Mouse (Mus musculus) hindbrain, postnatal 0 days (tissue): ENCODE measurements at regions not wholly inside any gene's neighbourhood (a gene's known extent, or its start where the extent isn't known, plus 50 kb on each side); places are given as distances from the start of the nearest gene placed in this dataset.
"Not testable (repeated sequence)": the region's sequence is repeated elsewhere in the genome, so short reads cannot be mapped to it uniquely, and the experiment has no call there.

ENCODE experiments used
- ATAC-seq: fragments of 200-750 bp; cut with Nextera tagmentation; 2 replicates; pipeline ENCODE4 v1.8.0; 2017; ENCODE audit warnings: mild to moderate bottlenecking, moderate TSS enrichment, moderate library complexity
- DNase-seq: peaks from one replicate; pipeline ENCODE4 v3.0.0-alpha.2; 2015; ENCODE audit warnings: low spot score
- H3K27ac ChIP-seq: fragments of 300-500 bp; sonication (generic); 2 replicates; pipeline ENCODE4 v1.5.1; 2014; ENCODE audit warnings: mild to moderate bottlenecking
- H3K27me3 ChIP-seq: fragments of 300-500 bp; sonication (generic); 2 replicates; pipeline ENCODE4 v1.6.1; 2014; ENCODE audit warnings: low read length, mixed read lengths; ENCODE audit not compliant: insufficient read depth
- H3K36me3 ChIP-seq: fragments of 300-500 bp; sonication (generic); 2 replicates; pipeline ENCODE4 v1.6.1; 2014; ENCODE audit warnings: low read length, mixed read lengths; ENCODE audit not compliant: insufficient read depth
- H3K4me1 ChIP-seq: fragments of 300-500 bp; sonication (generic); 2 replicates; pipeline ENCODE4 v1.6.1; 2014; ENCODE audit warnings: antibody characterized with exemption, low read length, mixed read lengths; ENCODE audit not compliant: insufficient read depth
- H3K4me2 ChIP-seq: fragments of 300-500 bp; sonication (generic); 2 replicates; pipeline ENCODE4 v1.6.1; 2014; ENCODE audit warnings: low read depth, mild to moderate bottlenecking, low read length, moderate library complexity, mixed read lengths
- H3K4me3 ChIP-seq: fragments of 300-500 bp; sonication (generic); 2 replicates; pipeline ENCODE4 v1.5.1; 2014; ENCODE audit warnings: low read length
- H3K9ac ChIP-seq: fragments of 300-500 bp; sonication (generic); replicated peaks from 2 replicates; pipeline ENCODE4 v1.6.1; 2014; ENCODE audit warnings: mild to moderate bottlenecking, low read length, moderate library complexity, mixed read lengths
- H3K9me3 ChIP-seq: fragments of 300-500 bp; sonication (generic); 2 replicates; pipeline ENCODE4 v1.6.1; 2016; ENCODE audit warnings: low read length, mixed read lengths
- CTCF ChIP-seq: IDR thresholded peaks from 2 replicates; pipeline ENCODE4 v1.5.1; 2016; ENCODE audit warnings: antibody characterized with exemption, control low read depth, low read depth
- WGBS: fragments of 180-500 bp; shearing (Covaris S2); extraction: QIAGEN DNeasy Blood & Tissue Kit; methylation state at CpG from one replicate; pipeline ENCODE4 v1.1.7; 2014; 5-methylcytosine and 5-hydroxymethylcytosine counted together

DNA sequence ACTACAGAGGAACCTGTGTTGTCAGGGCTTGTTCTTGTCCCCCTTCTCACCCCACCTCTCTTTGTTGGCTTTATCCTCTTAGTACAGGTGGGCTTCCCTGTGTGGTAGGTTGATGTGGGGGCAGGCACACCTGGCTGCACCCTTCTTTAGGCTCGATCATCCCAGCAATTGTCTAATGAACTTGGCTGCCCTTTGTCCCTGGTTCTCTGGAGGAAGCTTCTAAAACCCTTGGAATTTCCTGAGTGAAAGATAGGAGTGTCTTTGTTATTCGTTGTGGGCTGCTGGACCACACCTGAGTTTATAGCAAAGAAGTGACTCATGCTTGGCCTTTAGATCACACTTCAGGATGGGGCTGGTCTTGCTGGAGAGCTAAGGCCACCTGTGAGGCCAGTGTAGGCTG lies 148.3 kb upstream of the Unc93a2 start:
- no peak for DNase-seq
- H3K36me3 ChIP-seq, result no peaks in the 10 kb centered on the region
- ATAC-seq, result no peak
- 65% methylated on average over 2 of the region's 2 CpGs for WGBS
- H3K9ac ChIP-seq, result no peak overlapping the region
- H3K9me3 ChIP-seq, result no peaks in the 10 kb centered on the region
- H3K27me3 ChIP-seq, result no peaks in the 10 kb centered on the region
- no peak overlapping the region for H3K27ac ChIP-seq
- no peaks in the 10 kb centered on the region for H3K4me1 ChIP-seq
- H3K4me2 ChIP-seq, result no peak overlapping the region
- H3K4me3 ChIP-seq, result no peak overlapping the region
- TF ChIP-seq CTCF, result no peak

DNA sequence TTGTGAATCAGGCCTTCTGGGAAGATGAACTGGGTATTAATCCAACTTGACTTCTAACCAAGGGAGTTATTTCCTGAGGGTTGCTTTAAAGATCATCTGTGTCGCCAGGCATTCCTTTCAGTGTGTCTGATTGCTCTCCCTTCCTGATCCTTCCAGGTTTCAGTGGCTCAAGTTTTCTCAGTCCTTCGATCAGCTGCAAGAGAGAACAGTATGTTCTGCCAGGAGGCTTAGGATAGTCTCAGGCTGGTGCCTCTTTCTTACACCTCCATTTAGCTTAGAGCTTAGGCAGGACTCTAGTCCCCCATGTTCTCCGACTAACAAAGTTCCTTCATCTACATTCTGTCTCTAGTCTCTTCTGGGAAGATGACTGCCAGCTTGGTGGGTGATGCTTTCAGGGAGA lies 147.4 kb upstream of the Unc93a2 start:
- no peak for TF ChIP-seq CTCF
- WGBS, result 83% methylated on average over 3 of the region's 3 CpGs
- Histone ChIP-seq H3K4me1 (no peaks in the 10 kb centered on the region), H3K36me3 (no peaks in the 10 kb centered on the region), H3K4me2 (no peak overlapping the region), H3K9me3 (no peaks in the 10 kb centered on the region), H3K27ac (no peak overlapping the region), H3K9ac (no peak overlapping the region), H3K4me3 (no peak overlapping the region), H3K27me3 (no peaks in the 10 kb centered on the region)
- ATAC-seq, result no peak
- DNase-seq, result no peak

DNA sequence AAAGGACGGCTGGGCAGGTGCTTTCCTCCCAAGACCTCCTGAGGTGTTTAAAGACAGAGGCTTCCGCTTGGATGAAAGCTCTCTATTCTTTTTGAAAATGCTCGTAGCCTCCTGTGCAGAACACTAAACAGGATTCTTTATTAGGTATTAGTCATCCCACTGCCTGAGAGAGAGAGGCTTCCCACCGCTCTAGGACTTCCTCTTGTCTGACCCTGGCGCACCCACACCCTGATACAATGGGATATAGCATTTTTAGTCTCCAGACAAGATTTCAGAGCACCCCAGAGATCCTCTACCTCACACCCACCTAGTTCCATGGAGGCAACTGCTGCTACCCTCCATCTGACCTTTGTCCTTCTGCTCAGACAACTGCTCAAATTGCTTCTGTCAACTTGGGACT lies 144.0 kb upstream of the Unc93a2 start:
- Histone ChIP-seq H3K9ac (no peak overlapping the region), H3K4me2 (no peak overlapping the region), H3K4me3 (no peak overlapping the region), H3K27ac (no peak overlapping the region), H3K4me1 (no peaks in the 10 kb centered on the region), H3K9me3 (no peaks in the 10 kb centered on the region), H3K36me3 (no peaks in the 10 kb centered on the region), H3K27me3 (no peaks in the 10 kb centered on the region)
- ATAC-seq (no peak), DNase-seq (no peak)
- WGBS, result 40% methylated on average over 5 of the region's 5 CpGs
- no peak for TF ChIP-seq CTCF

DNA sequence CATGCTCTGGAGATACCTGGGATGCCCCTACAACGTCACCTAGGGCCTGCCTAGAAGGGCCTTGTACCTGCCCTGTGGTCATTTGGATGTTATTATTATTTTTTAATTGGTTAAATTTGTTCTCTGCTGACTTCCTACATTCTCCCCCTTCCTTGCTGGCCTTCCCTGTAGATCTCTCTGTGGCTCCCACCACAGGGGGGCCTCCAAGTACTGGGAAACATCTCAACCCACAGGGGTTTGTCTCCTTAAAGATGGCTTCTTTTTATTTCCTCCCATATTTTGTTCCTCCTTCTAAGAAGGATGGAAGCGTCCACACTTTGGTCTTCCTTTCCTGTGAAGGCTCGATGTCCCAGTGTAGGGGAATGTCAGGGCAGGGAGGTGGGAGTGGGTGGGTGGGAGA lies 142.4 kb upstream of the Unc93a2 start:
- Histone ChIP-seq H3K36me3 (no peaks in the 10 kb centered on the region), H3K27ac (no peak overlapping the region), H3K4me2 (no peak overlapping the region), H3K9ac (no peak overlapping the region), H3K27me3 (no peaks in the 10 kb centered on the region), H3K9me3 (no peaks in the 10 kb centered on the region), H3K4me3 (no peak overlapping the region), H3K4me1 (no peaks in the 10 kb centered on the region)
- 73% methylated on average over 3 of the region's 3 CpGs for WGBS
- no peak for TF ChIP-seq CTCF
- DNase-seq, result no peak
- ATAC-seq, result no peak

DNA sequence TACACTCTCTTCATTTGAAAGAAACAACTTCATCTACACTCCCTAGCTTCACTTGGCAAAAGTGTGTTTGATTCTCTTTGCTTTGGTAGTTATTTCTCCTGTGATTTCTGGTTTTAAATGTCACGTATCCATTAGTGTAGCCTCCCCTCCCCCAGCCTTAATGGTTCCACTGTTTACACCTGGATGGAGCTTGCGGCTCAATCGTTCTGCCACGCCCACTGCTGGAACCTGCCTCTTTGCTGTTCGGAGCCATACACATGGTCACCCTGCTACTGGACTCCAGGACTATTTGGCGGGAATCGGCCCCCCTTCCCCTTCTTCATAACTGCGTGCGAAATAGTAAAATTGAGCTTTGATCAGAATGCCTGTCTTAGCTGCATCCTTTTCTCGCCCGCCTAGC lies 139.2 kb upstream of the Unc93a2 start:
- not testable (repeated sequence) for H3K36me3 ChIP-seq, ATAC-seq
- WGBS, result 95% methylated on average over 11 of the region's 11 CpGs

DNA sequence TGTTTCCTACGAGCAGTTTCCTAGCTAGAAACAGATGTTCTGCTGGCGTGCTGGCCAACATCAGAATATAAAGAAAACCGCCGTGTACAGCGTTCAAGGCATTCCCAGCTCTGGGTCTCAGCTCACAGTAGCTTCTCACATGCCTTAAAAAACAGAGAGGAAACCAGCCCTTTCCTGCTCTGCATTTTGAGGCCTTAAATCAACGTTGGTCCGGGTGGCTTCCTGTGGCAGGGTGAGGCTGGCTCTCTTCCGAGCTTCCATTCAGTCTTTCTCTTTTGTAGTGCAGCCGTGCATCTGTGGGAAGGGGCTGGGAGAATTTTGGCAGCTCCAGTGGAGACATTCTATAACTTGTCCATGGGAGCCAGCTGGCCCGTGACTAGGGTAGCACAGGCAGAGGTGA lies 135.9 kb upstream of the Unc93a2 start:
- ATAC-seq, result no peak; the same call in 1 of the 2 replicates
- no peak for TF ChIP-seq CTCF
- Histone ChIP-seq H3K27ac (peak overlapping the region; percentile 45; the same call in 1 of the 2 replicates), H3K4me2 (no peak overlapping the region), H3K9ac (no peak overlapping the region), H3K4me3 (no peak overlapping the region), H3K4me1 (no peaks in the 10 kb centered on the region; the same call in 1 of the 2 replicates), H3K9me3 (no peaks in the 10 kb centered on the region), H3K27me3 (no peaks in the 10 kb centered on the region), H3K36me3 (no peaks in the 10 kb centered on the region)
- 37% methylated on average over 10 of the region's 10 CpGs for WGBS
- DNase-seq, result peak; percentile 53

More for the DNA sequence above, 139.2 kb upstream of the Unc93a2 start:
- not testable (repeated sequence) for DNase-seq, H3K4me1 ChIP-seq, H3K4me2 ChIP-seq, H3K9ac ChIP-seq, H3K27me3 ChIP-seq, H3K9me3 ChIP-seq, H3K27ac ChIP-seq, H3K4me3 ChIP-seq
